Mouse (Mus musculus) midbrain, embryonic 14.5 days (tissue): Measurements from ENCODE around the gene Lep. TPM values are rescaled to one million over a fixed set of nuclear protein-coding genes. Genes with fewer than 3 reads are reported as not detected.

Source experiments
- ATAC-seq: fragments of 200-750 bp; cut with Nextera tagmentation; 2 replicates; pipeline ENCODE4 v1.8.0; 2017; ENCODE audit warnings: moderate number of reproducible peaks, moderate library complexity; ENCODE audit not compliant: low FRiP score, low TSS enrichment
- DNase-seq: peaks from one replicate; pipeline ENCODE4 v3.0.0-alpha.2; 2015
- H3K27ac ChIP-seq: fragments of 300-500 bp; sonication (generic); replicated peaks from 2 replicates; pipeline ENCODE4 v1.5.1; 2014; ENCODE audit warnings: mild to moderate bottlenecking, low read depth, low read length, moderate library complexity
- H3K27me3 ChIP-seq: fragments of 300-500 bp; sonication (generic); 2 replicates; pipeline ENCODE4 v1.6.1; 2014; ENCODE audit warnings: low read length, control low read depth, mixed read lengths; ENCODE audit not compliant: control insufficient read depth, insufficient read depth
- H3K36me3 ChIP-seq: fragments of 300-500 bp; sonication (generic); 2 replicates; pipeline ENCODE4 v1.6.1; 2014; ENCODE audit warnings: low read length, control low read depth; ENCODE audit not compliant: control insufficient read depth, insufficient read depth
- H3K4me1 ChIP-seq: fragments of 300-500 bp; sonication (generic); 2 replicates; pipeline ENCODE4 v1.6.1; 2014; ENCODE audit warnings: mild to moderate bottlenecking, antibody characterized with exemption, low read length, control low read depth; ENCODE audit not compliant: control insufficient read depth, insufficient read depth
- H3K4me2 ChIP-seq: fragments of 300-500 bp; sonication (generic); 2 replicates; pipeline ENCODE4 v1.6.1; 2014; ENCODE audit warnings: mild to moderate bottlenecking, low read length, moderate library complexity
- H3K4me3 ChIP-seq: fragments of 300-500 bp; sonication (generic); replicated peaks from 2 replicates; pipeline ENCODE4 v1.5.1; 2014; ENCODE audit warnings: low read depth, low read length
- H3K9ac ChIP-seq: fragments of 300-500 bp; sonication (generic); replicated peaks from 2 replicates; pipeline ENCODE4 v1.6.1; 2014; ENCODE audit warnings: mild to moderate bottlenecking, low read length, moderate library complexity
- H3K9me3 ChIP-seq: fragments of 300-500 bp; sonication (generic); 2 replicates; pipeline ENCODE4 v1.6.1; 2016; ENCODE audit warnings: low read length, control low read depth, mixed read lengths; ENCODE audit not compliant: control insufficient read depth
- WGBS: fragments of 180-500 bp; shearing (Covaris S2); extraction: QIAGEN DNeasy Blood & Tissue Kit; methylation state at CpG from one replicate; pipeline ENCODE4 v1.1.7; 2014; 5-methylcytosine and 5-hydroxymethylcytosine counted together
- microRNA-seq: library from miRNA; unstranded; fragments of <30 nt; microRNA quantifications from one replicate; pipeline ENCODE4, GENCODE M21; 2016
- polyA plus RNA-seq: library from polyadenylated mRNA; unstranded; fragments of >200 nt; fragmentation: Nextera tagmentation; extraction: Ambion mirVana; gene quantifications from 2 replicates; pipeline ENCODE4 v1.2.1, GENCODE M21; 2014

Lep gene
- polyA plus RNA-seq, 1 experiment from 2014 or later, result not detected

GRCm38 (mm10) chr6:29115756-29116155, 55.7 kb downstream of the Lep start:
- no peak overlapping the region for H3K27ac ChIP-seq
- ATAC-seq, result no peak
- WGBS, result 74% methylated on average over 7 of the region's 7 CpGs
- H3K4me2 ChIP-seq, result no peak overlapping the region
- H3K9ac ChIP-seq, result no peak overlapping the region
- 0 out of 2 replicates have a peak, but pooled peaks cover 5% of the 10 kb centered on the region for H3K9me3 ChIP-seq
- no peak for DNase-seq
- no peaks in the 10 kb centered on the region for H3K27me3 ChIP-seq
- no peaks in the 10 kb centered on the region for H3K4me1 ChIP-seq
- H3K36me3 ChIP-seq, result no peaks in the 10 kb centered on the region
- H3K4me3 ChIP-seq, result no peak overlapping the region

- WGBS, result 55% methylated on average over 7 of the region's 7 CpGs
Observed at GRCm38 (mm10) chr6:29117417-29118104, 57.5 kb downstream of the Lep start.

DNA sequence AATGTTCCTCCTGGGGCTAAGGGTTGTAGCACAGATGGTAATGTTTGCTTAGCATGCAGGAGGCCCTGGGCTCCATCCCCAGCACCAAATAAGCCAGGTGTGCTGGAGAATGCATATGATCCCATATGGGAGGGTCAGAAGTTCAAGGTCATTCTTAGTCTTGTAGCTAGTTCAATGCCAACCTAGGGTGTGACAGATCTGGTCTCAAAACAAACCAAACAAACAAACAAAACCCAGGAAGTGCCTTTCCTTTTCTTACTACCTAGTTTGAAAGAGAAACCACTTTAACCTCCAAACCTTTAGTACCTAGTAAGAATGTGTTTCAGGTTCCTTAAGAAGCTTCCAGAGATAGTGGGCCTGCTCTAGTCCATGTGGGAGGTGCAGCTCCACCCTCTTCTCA, 58.2 kb downstream of the Lep start:
- no peak overlapping the region for H3K9ac ChIP-seq
- peaks cover 2% of the 10 kb centered on the region; the same call in 1 of the 2 replicates for H3K36me3 ChIP-seq
- DNase-seq, result no peak
- H3K27ac ChIP-seq, result no peak overlapping the region
- no peak overlapping the region for H3K4me2 ChIP-seq
- ATAC-seq, result no peak
- H3K27me3 ChIP-seq, result no peaks in the 10 kb centered on the region
- no peak overlapping the region for H3K4me3 ChIP-seq
- H3K4me1 ChIP-seq, result no peaks in the 10 kb centered on the region
- no peaks in the 10 kb centered on the region for H3K9me3 ChIP-seq

More at GRCm38 (mm10) chr6:29117417-29118104, 57.5 kb downstream of the Lep start:
- Histone ChIP-seq H3K27me3 (no peaks in the 10 kb centered on the region), H3K27ac (no peak overlapping the region), H3K9me3 (no peaks in the 10 kb centered on the region), H3K4me2 (no peak overlapping the region), H3K4me1 (no peaks in the 10 kb centered on the region), H3K36me3 (no peaks in the 10 kb centered on the region), H3K4me3 (no peak overlapping the region), H3K9ac (no peak overlapping the region)
- DNase-seq, result peak; percentile 30
- ATAC-seq, result no peak

DNA sequence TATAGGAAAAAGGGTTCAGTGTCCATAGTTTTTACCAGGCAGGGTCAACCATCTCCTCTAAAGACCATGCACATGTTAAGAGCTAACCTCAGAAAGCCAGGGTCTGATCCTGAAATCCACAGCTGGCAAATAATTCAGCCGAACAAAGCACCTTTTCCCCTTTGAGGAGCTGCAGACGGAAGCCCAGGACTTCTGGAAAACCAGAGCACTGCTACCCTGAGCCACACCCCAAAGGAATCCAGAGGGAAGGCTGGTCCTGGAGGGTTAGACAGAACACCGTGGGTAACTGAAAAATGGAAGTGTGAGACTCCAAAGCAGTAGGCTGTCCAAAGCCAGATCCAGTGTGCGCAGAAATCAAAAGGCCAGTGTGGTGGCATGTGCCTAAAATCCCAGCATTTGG, 58.9 kb downstream of the Lep start:
- H3K9me3 ChIP-seq, result no peaks in the 10 kb centered on the region
- no peaks in the 10 kb centered on the region for H3K4me1 ChIP-seq
- H3K9ac ChIP-seq, result no peak overlapping the region
- peaks cover 5% of the 10 kb centered on the region; the same call in 1 of the 2 replicates for H3K36me3 ChIP-seq
- 80% methylated on average over 4 of the region's 4 CpGs for WGBS
- no peaks in the 10 kb centered on the region for H3K27me3 ChIP-seq
- DNase-seq, result no peak
- no peak overlapping the region for H3K27ac ChIP-seq
- H3K4me3 ChIP-seq, result no peak overlapping the region
- H3K4me2 ChIP-seq, result no peak overlapping the region
- no peak for ATAC-seq

- 91% methylated on average over 13 of the region's 13 CpGs for WGBS
- no peaks in the 10 kb centered on the region for H3K4me1 ChIP-seq
- no peak overlapping the region for H3K4me3 ChIP-seq
- peaks cover 14% of the 10 kb centered on the region for H3K36me3 ChIP-seq
- no peak overlapping the region for H3K27ac ChIP-seq
- DNase-seq, result no peak
- no peaks in the 10 kb centered on the region for H3K27me3 ChIP-seq
- no peak for ATAC-seq
- H3K9me3 ChIP-seq, result no peaks in the 10 kb centered on the region
- no peak overlapping the region for H3K4me2 ChIP-seq
- H3K9ac ChIP-seq, result no peak overlapping the region
Observed at GRCm38 (mm10) chr6:29119990-29120389, 60.0 kb downstream of the Lep start.

Small RNA genes lying within 50 kb of the gene (microRNA-seq; reads per million reads assigned to microRNA genes)
- gene Mir129-1, result 70.3 reads per million, percentile 52 among the genes with 10 or more reads in this experiment

Other genes starting within 250 kb of the Lep start
- gene Lrrc4, start 228.5 kb upstream of the Lep start, polyA plus RNA-seq, result 7.5 and 8.3 TPM in 2 replicates
- gene Rbm28, start 104.8 kb downstream of the Lep start, polyA plus RNA-seq, result 36.9 and 47.6 TPM in 2 replicates
- gene Prrt4, start 119.4 kb downstream of the Lep start, polyA plus RNA-seq, result 6.2 and 7.5 TPM in 2 replicates
- 48.3 and 48.5 TPM in 2 replicates for gene Impdh1, start 156.1 kb downstream of the Lep start, polyA plus RNA-seq
- 35.2 and 35.9 TPM in 2 replicates for gene Hilpda, start 212.3 kb downstream of the Lep start, polyA plus RNA-seq
- 0.36 and 0.59 TPM in 2 replicates for gene Fam71f2, start 219.4 kb downstream of the Lep start, polyA plus RNA-seq